Mouse (Mus musculus): ENCODE data around the gene Senp7.
"Not testable (repeated sequence)": the region's sequence is repeated elsewhere in the genome, so short reads cannot be mapped to it uniquely, and the experiment has no call there.

The Senp7 gene

GRCm38 (mm10) chr16:56048038-56048437, at the start of gene Senp7:
Gene Senp7, plus strand, starts transcription at chr16:56048338.
- DNase-seq (ENCODE audit: low spot score in 2 of 2) = not testable (repeated sequence)

- DNase-seq (ENCODE audit: low spot score in 2 of 2) = no peak
Measured at GRCm38 (mm10) chr16:56006798-56007197, 41.3 kb upstream of the Senp7 start.

DNA sequence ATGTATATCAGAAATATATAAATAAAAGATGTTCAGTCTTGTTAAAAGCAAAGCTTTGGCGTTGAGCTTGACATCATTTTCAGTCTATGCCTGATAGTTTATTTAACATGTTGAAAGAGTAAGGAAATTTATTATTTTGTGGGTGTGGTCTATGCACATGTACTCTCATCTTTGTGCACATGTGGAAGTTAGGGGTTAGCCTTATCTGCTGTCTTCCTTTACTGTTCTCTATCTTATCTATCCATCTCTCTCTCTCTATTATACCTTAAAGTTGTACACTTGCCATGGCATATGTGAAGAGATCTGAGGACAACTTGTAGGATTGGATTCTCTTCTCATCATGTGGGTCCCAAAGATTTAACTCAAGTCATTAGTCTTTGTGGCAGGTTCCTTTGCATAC, 39.3 kb upstream of the Senp7 start:
- DNase-seq (ENCODE audit: low spot score in 2 of 2) = no peak

DNA sequence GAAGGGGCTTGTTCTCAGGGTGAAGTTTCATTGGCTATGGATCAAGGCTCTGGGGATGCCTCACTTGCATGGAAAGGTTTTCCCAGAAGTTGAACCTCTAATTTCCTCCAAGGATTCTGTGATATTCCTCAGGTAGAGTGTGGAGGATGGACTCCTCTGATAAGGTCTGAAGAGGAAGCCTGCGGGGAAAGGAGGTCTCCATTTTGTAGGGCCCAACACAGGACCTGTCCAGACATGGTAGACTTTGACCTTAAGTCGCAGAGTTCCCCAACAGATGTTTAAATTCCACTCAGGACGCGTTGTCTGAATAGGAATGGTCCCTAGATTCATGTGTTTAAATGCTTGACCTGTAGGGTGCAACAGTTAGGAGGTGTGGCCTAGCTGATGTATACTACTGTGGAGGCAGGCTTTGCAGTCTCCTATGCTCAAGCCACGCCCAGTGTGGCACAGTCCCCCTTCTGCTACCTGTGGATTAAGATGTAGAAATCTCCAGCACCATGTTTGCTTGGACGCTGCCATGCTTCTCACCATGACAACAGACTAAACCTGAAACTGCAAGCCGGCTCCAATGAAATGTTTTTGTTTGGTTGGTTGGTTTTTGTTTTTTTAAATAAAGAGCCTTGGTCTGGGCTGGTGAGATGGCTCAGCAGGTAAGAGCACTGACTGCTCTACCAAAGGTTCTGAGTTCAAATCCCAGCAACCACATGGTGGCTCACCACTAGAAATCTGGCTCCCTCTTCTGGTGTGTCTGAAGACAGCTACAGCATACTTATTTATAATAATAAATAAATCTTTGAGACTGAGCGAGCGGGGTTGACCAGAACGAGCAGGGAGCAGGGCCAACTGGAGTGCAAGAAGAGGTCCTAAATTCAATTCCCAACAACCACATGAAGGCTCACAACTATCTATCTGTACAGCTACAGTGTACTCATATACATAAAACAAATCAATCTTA, 35.1 kb upstream of the Senp7 start:
- DNase-seq (ENCODE audit: low spot score in 2 of 2) = no peak

GRCm38 (mm10) chr16:56014076-56014475, 34.1 kb upstream of the Senp7 start:
- no peak for DNase-seq (ENCODE audit: low spot score in 2 of 2)

DNA sequence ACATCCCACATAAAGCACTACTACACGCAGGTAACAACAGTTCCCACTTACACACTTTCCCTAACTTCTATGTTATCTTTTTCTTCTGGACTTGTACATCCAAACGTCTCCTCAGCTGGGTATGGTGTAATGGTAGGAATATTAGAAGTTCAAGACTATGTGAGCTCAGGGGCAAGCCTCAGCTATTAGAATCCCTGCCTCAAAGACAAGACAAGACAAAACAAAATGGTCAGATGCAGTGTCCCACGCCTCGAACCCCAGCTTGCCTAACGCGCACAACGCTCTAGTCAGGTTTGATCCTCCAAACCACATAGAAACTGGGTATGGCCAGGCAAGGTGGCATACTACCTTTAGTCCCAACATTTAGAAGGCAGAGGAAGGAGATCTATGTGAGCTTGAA, 28.5 kb upstream of the Senp7 start:
- DNase-seq (ENCODE audit: low spot score in 2 of 2) = no peak

GRCm38 (mm10) chr16:56027854-56028629, 20.1 kb upstream of the Senp7 start:
- DNase-seq (ENCODE audit: low spot score in 2 of 2) = no peak

- peak in 1 of 2 experiments; percentile 17 for DNase-seq (ENCODE audit: low spot score in 2 of 2)
Measured at GRCm38 (mm10) chr16:56028722-56029551, 19.2 kb upstream of the Senp7 start.

- peak; percentile 97 for DNase-seq (ENCODE audit: low spot score in 2 of 2)
Measured at GRCm38 (mm10) chr16:56029661-56030082, 18.5 kb upstream of the Senp7 start, which contains the start of gene Pcnp. Gene Pcnp, minus strand, starts transcription at chr16:56029739.

GRCm38 (mm10) chr16:56034566-56034965, 13.6 kb upstream of the Senp7 start:
- DNase-seq (ENCODE audit: low spot score in 2 of 2) = no peak

GRCm38 (mm10) chr16:56036501-56036900, 11.6 kb upstream of the Senp7 start:
- no peak for DNase-seq (ENCODE audit: low spot score in 2 of 2)

- DNase-seq (ENCODE audit: low spot score in 2 of 2) = peak; percentile 88
Measured at GRCm38 (mm10) chr16:56037138-56038010, 10.8 kb upstream of the Senp7 start, which contains the start of gene Trmt10c. Gene Trmt10c, minus strand, starts transcription at chr16:56037819.

DNA sequence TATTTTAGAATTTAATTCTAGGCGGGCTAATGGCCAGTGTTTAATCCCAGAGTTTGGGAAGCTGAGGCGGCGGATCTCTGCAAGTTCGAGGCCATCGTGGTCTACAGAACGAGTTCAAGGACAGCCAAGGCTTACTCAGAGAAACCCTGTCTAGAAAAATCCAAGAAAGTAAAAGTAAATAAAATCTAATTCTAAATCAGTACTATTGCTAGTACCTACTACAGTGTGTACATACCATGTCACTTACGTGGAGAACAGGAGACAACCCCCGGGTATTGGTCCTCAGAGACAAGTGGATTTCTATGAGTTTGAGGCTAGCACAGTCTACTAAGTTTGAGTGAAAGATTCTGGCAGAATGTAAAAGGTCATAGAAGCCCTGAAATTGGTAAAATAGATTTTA, 10.0 kb upstream of the Senp7 start:
- no peak for DNase-seq (ENCODE audit: low spot score in 2 of 2)

DNA sequence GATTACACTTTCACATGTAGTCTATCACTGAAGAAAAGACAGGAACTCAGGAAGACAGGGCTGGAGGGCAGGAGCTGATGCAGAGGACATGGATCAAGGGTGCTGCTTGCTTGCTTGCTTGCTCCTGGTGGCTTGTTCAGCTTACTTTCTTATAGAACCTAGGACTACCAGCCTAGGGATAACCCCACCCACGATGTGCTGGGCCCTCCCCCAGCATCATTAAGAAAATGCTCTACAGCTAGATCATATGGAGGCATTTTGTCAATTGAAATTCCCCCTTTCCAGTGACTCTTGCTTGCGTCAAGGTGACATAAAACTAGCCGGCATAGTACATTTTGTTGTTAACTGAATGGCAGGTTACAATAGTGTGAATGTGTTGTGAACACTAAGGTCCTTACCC, 7.8 kb downstream of the Senp7 start:
- DNase-seq (ENCODE audit: low spot score in 2 of 2) = no peak

DNA sequence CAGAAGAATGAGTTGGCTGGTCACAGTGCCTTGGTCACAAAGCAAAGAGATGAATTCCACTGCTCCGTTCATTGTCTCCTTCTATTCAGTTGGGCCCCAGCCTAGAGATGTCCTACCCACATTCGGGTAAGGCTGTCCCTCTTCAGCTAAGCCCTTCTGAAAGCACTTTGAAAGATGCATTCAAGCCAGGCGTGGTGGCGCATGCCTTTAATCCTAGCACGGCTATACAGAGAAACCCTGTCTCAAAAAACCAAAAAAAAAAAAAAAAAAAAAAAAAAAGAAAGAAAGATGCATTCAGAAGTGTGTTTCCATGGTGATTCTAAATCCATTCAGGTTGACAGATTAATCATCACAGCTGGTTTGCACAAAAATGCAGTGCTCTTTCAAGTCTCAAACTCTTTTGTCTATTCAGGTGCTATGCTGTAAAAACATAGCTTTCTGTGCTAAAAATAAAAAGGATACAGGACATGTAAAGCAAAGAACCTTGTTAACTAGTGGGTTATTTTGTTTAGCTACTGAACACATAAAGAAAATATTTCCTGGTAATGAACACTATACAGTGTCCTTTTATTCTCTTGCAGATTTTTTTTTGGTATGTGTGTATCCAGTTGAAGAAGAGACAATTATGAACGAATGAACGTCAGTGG, 8.9 kb downstream of the Senp7 start:
- no peak for DNase-seq (ENCODE audit: low spot score in 2 of 2)

- DNase-seq (ENCODE audit: low spot score in 2 of 2) = no peak
Measured at GRCm38 (mm10) chr16:56058151-56058550, 10.0 kb downstream of the Senp7 start.

DNA sequence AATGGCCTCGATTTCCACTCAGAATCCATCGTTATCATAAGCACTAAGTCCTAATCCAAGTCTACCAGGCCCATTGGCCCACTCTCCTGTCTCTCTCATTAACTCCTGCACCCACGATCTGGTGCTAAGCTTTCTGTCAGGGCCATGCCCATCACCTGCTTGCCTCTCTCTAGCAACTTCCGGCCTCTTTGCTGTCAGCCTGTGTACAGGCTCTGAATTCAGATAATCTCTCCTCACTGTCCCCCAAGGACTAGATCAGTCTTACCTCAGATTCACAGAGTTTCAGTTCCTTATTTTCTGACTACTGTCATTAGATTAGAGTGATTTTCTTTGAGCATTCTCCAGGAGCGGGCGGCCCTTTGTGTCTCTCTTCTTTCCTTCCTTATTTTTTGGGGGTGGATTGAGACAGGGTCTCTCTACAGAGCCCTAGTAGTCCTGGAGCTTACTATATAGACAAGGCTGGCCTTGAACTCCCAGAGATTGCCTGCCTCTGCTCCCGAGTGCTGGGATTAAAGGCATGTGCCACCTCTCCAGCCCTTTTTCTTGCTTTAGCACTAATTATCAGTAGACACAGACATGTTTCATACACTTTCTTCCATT, 14.0 kb downstream of the Senp7 start:
- no peak for DNase-seq (ENCODE audit: low spot score in 2 of 2)

DNA sequence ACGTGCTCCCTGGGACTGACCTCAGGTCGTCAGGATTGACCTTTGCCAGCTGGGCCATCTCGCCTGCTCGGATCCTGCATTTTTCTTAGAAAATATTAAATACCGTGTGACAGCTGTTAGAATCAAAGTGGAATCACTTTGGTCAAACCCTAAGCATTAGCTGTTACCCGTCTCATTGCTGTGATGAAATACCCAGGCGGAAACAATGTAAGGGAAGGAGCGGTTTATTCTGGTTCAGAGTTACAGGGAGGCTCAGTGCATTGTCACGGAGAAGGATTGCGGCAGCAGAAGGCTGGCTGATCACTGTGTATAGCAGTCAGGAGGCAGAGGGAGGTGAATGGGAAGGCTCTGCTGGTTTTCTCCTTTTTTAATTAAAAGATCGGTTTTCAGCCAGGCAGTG, 14.8 kb downstream of the Senp7 start:
- DNase-seq (ENCODE audit: low spot score in 2 of 2) = no peak

GRCm38 (mm10) chr16:56064334-56064990, 16.3 kb downstream of the Senp7 start:
- DNase-seq (ENCODE audit: low spot score in 2 of 2) = peak; percentile 60 to 71
